Mouse (Mus musculus): Measurements from ENCODE around the gene Rims4.

GRCm38 (mm10) chr2:163939522-163939921 is 21.0 kb upstream of the Rims4 start:
- TF ChIP-seq CTCF (IDR thresholded peaks at IDR 0.05; ENCODE audit: borderline replicate concordance, insufficient read depth, low read depth, low read length) (no peak), POLR2A (IDR thresholded peaks at IDR 0.05; ENCODE audit: borderline replicate concordance, insufficient read depth, low read length) (peak; percentile 65; the same call in 1 of the 2 replicates)

Measured in cerebellum, adult 2 months (tissue).